Mouse (Mus musculus): ENCODE results near the gene Gm15293. TPM values are rescaled to one million over a fixed set of nuclear protein-coding genes. Genes with fewer than 3 reads are reported as not detected.
"Not testable (repeated sequence)": the region's sequence is repeated elsewhere in the genome, so short reads cannot be mapped to it uniquely, and the experiment has no call there.

The Gm15293 gene
- polyA plus RNA-seq (2016; fragmentation: Nextera tagmentation; extraction: Ambion mirVana): not detected in 2 replicates

- ATAC-seq; H3K9ac ChIP-seq; H3K4me1 ChIP-seq; H3K4me3 ChIP-seq; H3K27me3 ChIP-seq (replicated peaks); H3K27ac ChIP-seq; H3K9me3 ChIP-seq (replicated peaks); H3K4me2 ChIP-seq; H3K36me3 ChIP-seq: not testable (repeated sequence)
- WGBS (ENCODE audit: insufficient replicate concordance): no CpG with 5 or more reads among the region's 1 CpGs
These were observed at the start of gene Gm15293 for GRCm38 (mm10) chr8:21201261-21201660. TSS of gene Gm15293 (plus strand) at chr8:21201561.

- not testable (repeated sequence) for H3K4me3 ChIP-seq; H3K9ac ChIP-seq; H3K27me3 ChIP-seq (replicated peaks); ATAC-seq; H3K27ac ChIP-seq; H3K9me3 ChIP-seq (replicated peaks); H3K4me2 ChIP-seq; H3K36me3 ChIP-seq; H3K4me1 ChIP-seq
- no CpG with 5 or more reads among the region's 1 CpGs for WGBS (ENCODE audit: insufficient replicate concordance)
These were observed 39.4 kb upstream of the Gm15293 start, which contains the start of gene Defa22 for GRCm38 (mm10) chr8:21161977-21162376. TSS of gene Defa22 (plus strand) at chr8:21162277.

DNA sequence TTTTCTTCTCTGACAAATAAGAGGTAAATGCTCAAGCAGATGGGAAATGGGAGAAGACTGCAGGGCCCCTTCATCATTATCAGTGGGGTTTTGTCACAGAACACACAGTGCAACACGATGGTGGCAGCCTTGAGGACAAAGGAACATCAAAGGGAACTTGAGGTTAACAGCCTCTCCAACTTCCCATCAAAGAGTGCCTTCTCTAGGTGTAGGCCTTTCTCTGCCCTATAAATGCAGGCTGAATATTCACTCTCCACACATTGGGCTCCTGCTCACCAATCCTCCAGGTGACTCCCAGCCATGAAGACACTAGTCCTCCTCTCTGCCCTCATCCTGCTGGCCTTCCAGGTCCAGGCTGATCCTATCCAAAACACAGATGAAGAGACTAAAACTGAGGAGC, 10.0 kb upstream of the Gm15293 start, which contains the start of gene Defa31:
Gene Defa31 (plus strand): TSS at position 301 of the 400 bp plus-strand sequence.
- not testable (repeated sequence) for H3K27me3 ChIP-seq (replicated peaks); H3K27ac ChIP-seq; H3K4me2 ChIP-seq; H3K9ac ChIP-seq; ATAC-seq; H3K9me3 ChIP-seq (replicated peaks); H3K4me1 ChIP-seq; H3K4me3 ChIP-seq; H3K36me3 ChIP-seq
- WGBS (ENCODE audit: insufficient replicate concordance): no CpG with 5 or more reads among the region's 1 CpGs

Other genes starting within 250 kb of the Gm15293 start
- gene Defa21, start 176.0 kb upstream of the Gm15293 start, polyA plus RNA-seq (2016; fragmentation: Nextera tagmentation; extraction: Ambion mirVana): not detected in 2 replicates
- gene Defa23, start 146.5 kb upstream of the Gm15293 start, polyA plus RNA-seq (2016; fragmentation: Nextera tagmentation; extraction: Ambion mirVana): not detected in 2 replicates
- not detected in 2 replicates for gene Defa35, start 136.5 kb upstream of the Gm15293 start, polyA plus RNA-seq (2016; fragmentation: Nextera tagmentation; extraction: Ambion mirVana)
- not detected in 2 replicates for gene Defa25, start 117.1 kb upstream of the Gm15293 start, polyA plus RNA-seq (2016; fragmentation: Nextera tagmentation; extraction: Ambion mirVana)
- not detected in 2 replicates for gene Gm14851, start 105.5 kb upstream of the Gm15293 start, polyA plus RNA-seq (2016; fragmentation: Nextera tagmentation; extraction: Ambion mirVana)
- not detected in 2 replicates for gene Defa30, start 66.9 kb upstream of the Gm15293 start, polyA plus RNA-seq (2016; fragmentation: Nextera tagmentation; extraction: Ambion mirVana)
- not detected in 2 replicates for gene Defa22, start 39.3 kb upstream of the Gm15293 start, polyA plus RNA-seq (2016; fragmentation: Nextera tagmentation; extraction: Ambion mirVana)
- gene Defa31, start 9.9 kb upstream of the Gm15293 start, polyA plus RNA-seq (2016; fragmentation: Nextera tagmentation; extraction: Ambion mirVana): not detected in 2 replicates
- gene Gm15292, start 48.2 kb downstream of the Gm15293 start, polyA plus RNA-seq (2016; fragmentation: Nextera tagmentation; extraction: Ambion mirVana): not detected in 2 replicates
- not detected in 2 replicates for gene Defa27, start 114.0 kb downstream of the Gm15293 start, polyA plus RNA-seq (2016; fragmentation: Nextera tagmentation; extraction: Ambion mirVana)
- not detected in 2 replicates for gene Defa29, start 125.5 kb downstream of the Gm15293 start, polyA plus RNA-seq (2016; fragmentation: Nextera tagmentation; extraction: Ambion mirVana)
- gene Defa2, start 177.0 kb downstream of the Gm15293 start, polyA plus RNA-seq (2016; fragmentation: Nextera tagmentation; extraction: Ambion mirVana): not detected in 2 replicates
- not detected in 2 replicates for gene Defa33, start 190.2 kb downstream of the Gm15293 start, polyA plus RNA-seq (2016; fragmentation: Nextera tagmentation; extraction: Ambion mirVana)
- not detected in 2 replicates for gene Defa36, start 225.8 kb downstream of the Gm15293 start, polyA plus RNA-seq (2016; fragmentation: Nextera tagmentation; extraction: Ambion mirVana)